Mouse (Mus musculus) embryonic fibroblast, embryonic 13.5 days (primary cell): ENCODE results near the gene Atr.
A peak's percentile ranks its signal among the peaks of the same experiment; 100 is the strongest.

Experiments
- CTCF ChIP-seq: IDR thresholded peaks from 2 replicates; pipeline ENCODE4 v1.5.1; 2011; ENCODE audit warnings: mild to moderate bottlenecking, control low read depth, low read length, moderate library complexity, borderline replicate concordance; ENCODE audit not compliant: insufficient read depth
- POLR2A ChIP-seq: IDR thresholded peaks from 2 replicates; pipeline ENCODE4 v1.6.1; 2011; ENCODE audit warnings: low read depth, mild to moderate bottlenecking, control low read depth, low read length, moderate library complexity

- no peak for TF ChIP-seq CTCF
- peak; percentile 77 for TF ChIP-seq POLR2A
These were observed 97.4 kb downstream of the Atr start, which contains the start of gene Xrn1 for GRCm38 (mm10) chr9:95954585-95955461.
